Comparison of ENCODE assay signal across 18 mouse cellular contexts in the genomic region with DNA sequence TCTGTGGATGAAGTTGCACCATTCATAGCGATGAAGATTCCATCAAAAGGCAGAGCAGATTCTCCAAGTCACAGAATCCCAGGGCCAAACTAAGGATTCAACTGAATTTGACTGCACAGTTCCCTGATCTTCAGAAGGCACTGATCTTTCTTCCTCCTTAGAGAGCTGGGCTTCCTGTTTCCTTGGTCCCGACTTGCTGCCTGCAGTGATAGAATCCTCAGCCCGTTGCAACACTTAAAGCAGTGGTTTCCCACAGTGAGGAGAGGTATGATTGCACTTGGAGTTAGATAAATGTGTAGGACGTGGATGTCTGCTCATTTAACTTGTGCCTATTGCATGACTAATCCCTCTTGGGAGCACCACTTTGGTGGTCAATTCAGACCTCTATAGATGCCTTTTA.
"Had no signal": no experiment of that assay in that cellular context is flagged by ENCODE, and none has a peak within 500 bp of the region (broad histone marks: within the 10 kb centered on the region; RNA-seq: fewer than 3 reads in every experiment).

No protein-coding gene starts in this region.

- H3K27ac ChIP-seq: kidney, postnatal 0 days; limb, embryonic 13.5 days; liver, embryonic 14.5 days; midbrain, embryonic 13.5 days; neural tube, embryonic 15.5 days; stomach, postnatal 0 days had no signal

- H3K4me1 ChIP-seq: midbrain, embryonic 13.5 days had no signal

- ATAC-seq: inflammation-experienced regulatory T-cells, adult 6 months; midbrain, embryonic 13.5 days had no signal

- H3K4me3 ChIP-seq: limb, embryonic 13.5 days; midbrain, embryonic 13.5 days; myocyte; neural tube, embryonic 15.5 days had no signal

- DNase-seq: kidney, adult 11 months; kidney, adult 9 months; kidney, postnatal 4 days; layer of hippocampus, postnatal 36 days; lung, adult 2 months; lung, postnatal 4 days; right cerebral cortex, adult 18-20 months; right cerebral cortex, postnatal 25 days; thymus, adult 18-20 months; thymus, postnatal 14 days had no signal
